Mouse (Mus musculus) C2C12 (cell line): ENCODE results near the gene Ercc1.

Source experiments
- CTCF ChIP-seq: IDR thresholded peaks from one replicate; pipeline ENCODE4 v1.5.1; 2011; ENCODE audit not compliant: control insufficient read depth, insufficient read depth, insufficient read length
- MYOG ChIP-seq: IDR thresholded peaks from one replicate; pipeline ENCODE4 v1.6.1; 2011; ENCODE audit not compliant: control insufficient read depth, insufficient read length; ENCODE audit errors: extremely low read depth

DNA sequence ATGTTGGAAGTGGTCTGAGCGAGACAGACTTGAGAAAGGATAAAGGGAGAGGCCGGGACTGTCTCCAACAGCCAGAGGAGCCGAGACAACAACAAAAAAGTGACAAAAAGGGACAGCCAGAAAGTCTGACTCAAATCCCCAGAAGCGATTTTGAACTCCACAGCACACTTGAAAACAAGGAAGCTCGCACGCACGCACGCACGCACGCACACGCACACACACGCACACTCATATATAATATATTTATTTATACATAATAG is 41.6 kb upstream of the Ercc1 start:
- TF ChIP-seq CTCF (no peak), MYOG (no peak)
